In genomic region chr3:57651231-57651864, GRCm38 (mm10) we compare ENCODE assay signal across 7 mouse cellular contexts. TPM values are rescaled to one million over a fixed set of nuclear protein-coding genes. Genes with fewer than 3 reads are reported as not detected.
DNase-seq lines count a peak whose midpoint lies in the region; ATAC-seq and TF ChIP-seq lines count a peak whose summit lies in the region.

TSS of gene Commd2 (minus strand) at chr3:57651715.

- H3K4me2 ChIP-seq in embryonic facial prominence, embryonic 12.5 days (replicated peaks) = peak within 1 kb of the TSS; percentile 75
- peak within 1 kb of the TSS; percentile 73 for H3K4me2 ChIP-seq in limb, embryonic 12.5 days
- H3K4me2 ChIP-seq in midbrain, embryonic 15.5 days = peak within 1 kb of the TSS; percentile 75

- no peak for TF ChIP-seq CTCF in kidney, adult 2 months (conservative IDR thresholded peaks at IDR 0.05; ENCODE audit: insufficient read depth, insufficient read length, low read depth, low read length)
- TF ChIP-seq CTCF in spleen, adult 2 months (IDR thresholded peaks at IDR 0.05; ENCODE audit: extremely low read depth, insufficient read depth, insufficient read length, insufficient replicate concordance) = no peak

- TF ChIP-seq POLR2A in kidney, adult 2 months (IDR thresholded peaks at IDR 0.05; ENCODE audit: low read depth, low read length) = peak; percentile 56
- TF ChIP-seq POLR2A in spleen, adult 2 months (IDR thresholded peaks at IDR 0.05; ENCODE audit: low read depth, low read length) = peak; percentile 60

- H3K9ac ChIP-seq in embryonic facial prominence, embryonic 12.5 days = peak within 1 kb of the TSS; percentile 75
- peak within 1 kb of the TSS; percentile 76 for H3K9ac ChIP-seq in limb, embryonic 12.5 days (replicated peaks)
- H3K9ac ChIP-seq in midbrain, embryonic 15.5 days = peak within 1 kb of the TSS; percentile 67

- peaks cover 6% of the 10 kb centered on the region for H3K4me1 ChIP-seq in embryonic facial prominence, embryonic 12.5 days
- H3K4me1 ChIP-seq in kidney, adult 2 months (ENCODE audit: control insufficient read depth, insufficient read depth, low read length) = no peaks in the 10 kb centered on the region
- H3K4me1 ChIP-seq in limb, embryonic 12.5 days (replicated peaks) = peaks cover 6% of the 10 kb centered on the region; the same call in 1 of the 2 replicates
- H3K4me1 ChIP-seq in midbrain, embryonic 15.5 days = peaks cover 6% of the 10 kb centered on the region
- no peaks in the 10 kb centered on the region for H3K4me1 ChIP-seq in spleen, adult 2 months (ENCODE audit: control insufficient read depth, insufficient read depth, insufficient read length)

- peak; percentile 94 for ATAC-seq in embryonic facial prominence, embryonic 12.5 days (ENCODE audit: insufficient number of reproducible peaks, insufficient read depth, low FRiP score, low TSS enrichment)
- ATAC-seq in limb, embryonic 12.5 days (ENCODE audit: insufficient number of reproducible peaks, insufficient read depth, low FRiP score, low TSS enrichment, low read depth) = peak; percentile 88
- peak; percentile 99 for ATAC-seq in midbrain, embryonic 15.5 days (replicated peaks)

- DNase-seq in adrenal gland, postnatal 25 days = peak; percentile 90
- DNase-seq in heart, adult 18-20 months = peak; percentile 88 to 97
- DNase-seq in kidney, adult 2 months = peak; percentile 94
- peak; percentile 69 to 81 for DNase-seq in spleen, adult 2 months (ENCODE audit: low read depth in 1 of 2, low spot score in 2 of 2)

- H3K4me3 ChIP-seq in embryonic facial prominence, embryonic 12.5 days = peak within 1 kb of the TSS; percentile 71
- peak within 1 kb of the TSS; percentile 100 for H3K4me3 ChIP-seq in kidney, adult 2 months (ENCODE audit: insufficient read depth, low read depth, low read length)
- peak within 1 kb of the TSS; percentile 71 for H3K4me3 ChIP-seq in limb, embryonic 12.5 days (replicated peaks)
- H3K4me3 ChIP-seq in midbrain, embryonic 15.5 days = peak within 1 kb of the TSS; percentile 89
- peak within 1 kb of the TSS; percentile 88 for H3K4me3 ChIP-seq in spleen, adult 2 months (ENCODE audit: extremely low read depth, insufficient read depth, insufficient read length)

- under 1% methylated on average over 42 of the region's 42 CpGs for WGBS in embryonic facial prominence, embryonic 12.5 days
- WGBS in kidney, adult 2 months = under 1% methylated on average over 42 of the region's 42 CpGs
- WGBS in limb, embryonic 12.5 days = under 1% methylated on average over 42 of the region's 42 CpGs
- 0% methylated on average over 41 of the region's 42 CpGs for WGBS in midbrain, embryonic 15.5 days
- 1% methylated on average over 42 of the region's 42 CpGs for WGBS in spleen, adult 2 months

- peaks cover 4% of the 10 kb centered on the region for H3K36me3 ChIP-seq in embryonic facial prominence, embryonic 12.5 days
- H3K36me3 ChIP-seq in kidney, adult 2 months (ENCODE audit: control insufficient read depth, insufficient read depth, low read length) = no peaks in the 10 kb centered on the region
- peaks cover 14% of the 10 kb centered on the region for H3K36me3 ChIP-seq in limb, embryonic 12.5 days
- H3K36me3 ChIP-seq in midbrain, embryonic 15.5 days (replicated peaks) = no peaks in the 10 kb centered on the region
- peaks cover 4% of the 10 kb centered on the region for H3K36me3 ChIP-seq in spleen, adult 2 months (ENCODE audit: control insufficient read depth, insufficient read depth, low read length)

- no peaks in the 10 kb centered on the region for H3K27me3 ChIP-seq in embryonic facial prominence, embryonic 12.5 days
- no peaks in the 10 kb centered on the region for H3K27me3 ChIP-seq in kidney, adult 2 months (replicated peaks; ENCODE audit: control insufficient read depth, insufficient read depth, low read length)
- no peaks in the 10 kb centered on the region for H3K27me3 ChIP-seq in limb, embryonic 12.5 days
- no peaks in the 10 kb centered on the region for H3K27me3 ChIP-seq in midbrain, embryonic 15.5 days (replicated peaks)
- 0 out of 2 replicates have a peak, but pooled peaks cover 2% of the 10 kb centered on the region for H3K27me3 ChIP-seq in spleen, adult 2 months (ENCODE audit: control insufficient read depth, insufficient read depth, low read length)

- no peaks in the 10 kb centered on the region for H3K9me3 ChIP-seq in embryonic facial prominence, embryonic 12.5 days
- H3K9me3 ChIP-seq in limb, embryonic 12.5 days = no peaks in the 10 kb centered on the region
- no peaks in the 10 kb centered on the region for H3K9me3 ChIP-seq in midbrain, embryonic 15.5 days

- H3K27ac ChIP-seq in embryonic facial prominence, embryonic 12.5 days = peak within 1 kb of the TSS; percentile 82
- H3K27ac ChIP-seq in kidney, adult 2 months (ENCODE audit: insufficient read depth, low read depth, low read length) = peak within 1 kb of the TSS; percentile 85
- H3K27ac ChIP-seq in limb, embryonic 12.5 days = peak within 1 kb of the TSS; percentile 88
- peak within 1 kb of the TSS; percentile 86 for H3K27ac ChIP-seq in midbrain, embryonic 15.5 days
- peak within 1 kb of the TSS; percentile 75 for H3K27ac ChIP-seq in spleen, adult 2 months (ENCODE audit: insufficient read depth, low read length)

RNA-seq across cellular contexts. Expression of gene Commd2, which starts in this region (rescaled TPM):
- total RNA-seq in adrenal gland, postnatal 25 days (2021) = 30.1 and 34.7 TPM in 2 replicates
- 83.9 and 93.6 TPM in 2 replicates for polyA plus RNA-seq in embryonic facial prominence, embryonic 12.5 days (2016; fragmentation: Nextera tagmentation; extraction: Ambion mirVana)
- total RNA-seq in heart, adult 18-20 months (2021) = 10 to 100 TPM; 14.3 to 16.9 TPM
- polyA plus RNA-seq in kidney, adult 2 months (2012; rRNA removed) = 24.2 and 26.1 TPM in 2 replicates
- 80.9 and 87.3 TPM in 2 replicates for polyA plus RNA-seq in limb, embryonic 12.5 days (2016; fragmentation: Nextera tagmentation; extraction: Ambion mirVana)
- polyA plus RNA-seq in midbrain, embryonic 15.5 days (2015; fragmentation: Nextera tagmentation; extraction: Ambion mirVana) = 56.1 and 59.2 TPM in 2 replicates
- 10.4 and 11.5 TPM in 2 replicates for polyA plus RNA-seq in spleen, adult 2 months (2012; rRNA removed)

Comparison
In these comparisons a context has a peak if more than half of its experiments do, and no peak if none do; other contexts are left out.
1. Peak in every context shown above with its lines: DNase-seq, ATAC-seq, H3K4me3 ChIP-seq and H3K27ac ChIP-seq.